Mouse (Mus musculus): ENCODE data around the gene Tiparp.

GRCm38 (mm10) chr3:65569941-65570340, 41.7 kb downstream of the Tiparp start:
- no peak for TF ChIP-seq CTCF (IDR thresholded peaks at IDR 0.05; ENCODE audit: borderline replicate concordance, control insufficient read depth, extremely low read depth, insufficient read depth, low read length, poor library complexity)
- no peak for TF ChIP-seq POLR2A (IDR thresholded peaks at IDR 0.05; ENCODE audit: control insufficient read depth, extremely low read depth, insufficient read depth, low read length, poor library complexity)

All from thymus, adult 2 months (tissue).